Mouse (Mus musculus): Measurements from ENCODE around the gene Pex16. TPM values are rescaled to one million over a fixed set of nuclear protein-coding genes. Genes with fewer than 3 reads are reported as not detected.

Gene Pex16
- polyA plus RNA-seq (2017; shearing (Covaris generic)) = 35.6 TPM

DNA sequence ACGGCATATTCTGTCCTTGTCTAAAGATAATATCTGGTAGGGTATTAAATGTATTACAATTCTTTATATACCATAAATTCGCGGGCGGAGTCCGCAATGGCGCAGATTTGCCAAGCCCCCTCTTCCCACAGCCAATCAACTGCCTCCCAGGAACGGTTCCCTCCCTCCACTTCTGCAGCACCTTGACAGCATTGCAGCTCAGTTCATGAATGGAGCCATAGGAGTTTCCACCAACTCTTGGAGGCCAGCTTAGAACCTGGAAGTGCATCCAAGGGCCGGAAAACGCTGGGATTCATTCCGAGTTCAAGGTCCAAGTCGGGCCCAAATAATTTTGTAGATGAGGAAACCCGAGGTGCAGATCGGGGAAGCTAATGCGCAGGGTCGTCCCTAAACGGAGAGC is at the start of gene Pex16, which contains the start of gene Large2:
Gene Pex16 (plus strand): TSS at position 163 of the 400 bp plus-strand sequence.
Gene Large2 (minus strand): TSS at position 356 of the 400 bp plus-strand sequence.

GRCm38 (mm10) chr2:92381901-92382588 is 7.6 kb downstream of the Pex16 start, which contains the start of gene 1700029I15Rik:
TSS of gene 1700029I15Rik (plus strand) at chr2:92382538.

GRCm38 (mm10) chr2:92401091-92401561 is 26.6 kb downstream of the Pex16 start, which contains the start of gene Mapk8ip1:
TSS of gene Mapk8ip1 (minus strand) at chr2:92401263.

Other genes with a start within 250 kb of the Pex16 start
- gene Large2, start 193 bp downstream of the Pex16 start, polyA plus RNA-seq (2017; shearing (Covaris generic)) = not detected
- gene 1700029I15Rik, start 7.9 kb downstream of the Pex16 start, polyA plus RNA-seq (2017; shearing (Covaris generic)) = 2.6 TPM
- not detected for gene Mapk8ip1, start 26.6 kb downstream of the Pex16 start, polyA plus RNA-seq (2017; shearing (Covaris generic))
- 36.7 TPM for gene Cry2, start 59.4 kb downstream of the Pex16 start, polyA plus RNA-seq (2017; shearing (Covaris generic))
- gene Slc35c1, start 85.9 kb downstream of the Pex16 start, polyA plus RNA-seq (2017; shearing (Covaris generic)) = 25.6 TPM
- not detected for gene Chst1, start 225.0 kb downstream of the Pex16 start, polyA plus RNA-seq (2017; shearing (Covaris generic))